Mouse (Mus musculus) limb, embryonic 14.5 days (tissue): ENCODE measurements around the gene Prkag1. TPM values are rescaled to one million over a fixed set of nuclear protein-coding genes. Genes with fewer than 3 reads are reported as not detected.

Source experiments
- ATAC-seq: fragments of 200-750 bp; cut with Nextera tagmentation; 2 replicates; pipeline ENCODE4 v1.8.0; 2017; ENCODE audit warnings: low read depth, moderate number of reproducible peaks, moderate TSS enrichment; ENCODE audit not compliant: low FRiP score
- DNase-seq: peaks from one replicate; pipeline ENCODE4 v3.0.0-alpha.2; 2015; ENCODE audit warnings: low spot score
- H3K27ac ChIP-seq: fragments of 300-500 bp; sonication (generic); replicated peaks from 2 replicates; pipeline ENCODE4 v1.5.1; 2014; ENCODE audit warnings: low read depth, mild to moderate bottlenecking, low read length, moderate library complexity, mixed read lengths
- H3K27me3 ChIP-seq: fragments of 300-500 bp; sonication (generic); 2 replicates; pipeline ENCODE4 v1.6.1; 2014; ENCODE audit warnings: low read length, mixed read lengths; ENCODE audit not compliant: control insufficient read depth, insufficient read depth
- H3K36me3 ChIP-seq: fragments of 300-500 bp; sonication (generic); 2 replicates; pipeline ENCODE4 v1.6.1; 2014; ENCODE audit warnings: mild to moderate bottlenecking, low read length, moderate library complexity, mixed read lengths; ENCODE audit not compliant: control insufficient read depth, insufficient read depth
- H3K4me1 ChIP-seq: fragments of 300-500 bp; sonication (generic); 2 replicates; pipeline ENCODE4 v1.6.1; 2014; ENCODE audit warnings: antibody characterized with exemption, low read length, mixed read lengths; ENCODE audit not compliant: control insufficient read depth, insufficient read depth
- H3K4me2 ChIP-seq: fragments of 300-500 bp; sonication (generic); replicated peaks from 2 replicates; pipeline ENCODE4 v1.6.1; 2014; ENCODE audit warnings: low read depth, mild to moderate bottlenecking, low read length, moderate library complexity; ENCODE audit not compliant: severe bottlenecking
- H3K4me3 ChIP-seq: fragments of 300-500 bp; sonication (generic); replicated peaks from 2 replicates; pipeline ENCODE4 v1.5.1; 2014; ENCODE audit warnings: low read length
- H3K9ac ChIP-seq: fragments of 300-500 bp; sonication (generic); 2 replicates; pipeline ENCODE4 v1.6.1; 2014; ENCODE audit warnings: mild to moderate bottlenecking, low read depth, low read length, moderate library complexity; ENCODE audit not compliant: severe bottlenecking
- H3K9me3 ChIP-seq: fragments of 300-500 bp; sonication (generic); 2 replicates; pipeline ENCODE4 v1.6.1; 2016; ENCODE audit warnings: low read length; ENCODE audit not compliant: control insufficient read depth
- POLR2A ChIP-seq: fragments of 200-500 bp; IDR thresholded peaks from 2 replicates; pipeline ENCODE4 v1.8.0; 2012; ENCODE audit warnings: inconsistent platforms, mild to moderate bottlenecking, moderate library complexity, borderline replicate concordance; ENCODE audit not compliant: insufficient read depth, insufficient read length; ENCODE audit errors: extremely low read depth
- WGBS: fragments of 180-500 bp; shearing (Covaris S2); extraction: QIAGEN DNeasy Blood & Tissue Kit; methylation state at CpG from one replicate; pipeline ENCODE4 v1.1.7; 2014; 5-methylcytosine and 5-hydroxymethylcytosine counted together
- polyA plus RNA-seq, 2 experiments: library from polyadenylated mRNA; depleted of rRNA in 1 of 2; stranded (reverse) in 1 of 2; unstranded in 1 of 2; fragments of >200 nt; fragmentation: Nextera tagmentation in 1 of 2; extraction: Ambion mirVana in 1 of 2; gene quantifications; 2 replicates each; pipeline versions ENCODE4 v1.2.1 to v1.2.3; 2012 to 2014

Gene Prkag1
- polyA plus RNA-seq, 2 experiments, result 82.3 to 93.7 TPM

GRCm38 (mm10) chr15:98772511-98773211, 58.7 kb downstream of the Prkag1 start:
- peak overlapping the region; percentile 42 for H3K4me2 ChIP-seq
- H3K27me3 ChIP-seq, result peaks cover 70% of the 10 kb centered on the region
- H3K4me1 ChIP-seq, result peaks cover 13% of the 10 kb centered on the region
- H3K9ac ChIP-seq, result peak overlapping the region; percentile 0; the same call in 1 of the 2 replicates
- H3K4me3 ChIP-seq, result peak overlapping the region; percentile 23
- no peak for TF ChIP-seq POLR2A
- WGBS, result 4% methylated on average over 36 of the region's 36 CpGs
- no peaks in the 10 kb centered on the region for H3K9me3 ChIP-seq
- H3K36me3 ChIP-seq, result no peaks in the 10 kb centered on the region
- no peak overlapping the region for H3K27ac ChIP-seq
- no peak for DNase-seq
- ATAC-seq, result no peak

- H3K27me3 ChIP-seq, result peaks cover 63% of the 10 kb centered on the region
- TF ChIP-seq POLR2A, result no peak
- peaks cover 13% of the 10 kb centered on the region for H3K4me1 ChIP-seq
- H3K4me2 ChIP-seq, result peak overlapping the region; percentile 42; the same call in 1 of the 2 replicates
- H3K4me3 ChIP-seq, result peak overlapping the region; percentile 23
- no peak for DNase-seq
- peak overlapping the region; percentile 0; the same call in 1 of the 2 replicates for H3K9ac ChIP-seq
- H3K36me3 ChIP-seq, result no peaks in the 10 kb centered on the region
- H3K27ac ChIP-seq, result no peak overlapping the region
- H3K9me3 ChIP-seq, result no peaks in the 10 kb centered on the region
- WGBS, result 13% methylated on average over 12 of the region's 12 CpGs
- ATAC-seq, result no peak
These were observed 59.4 kb downstream of the Prkag1 start for GRCm38 (mm10) chr15:98771813-98772425.

GRCm38 (mm10) chr15:98768259-98768658, 63.1 kb downstream of the Prkag1 start:
- Histone ChIP-seq H3K9ac (no peak overlapping the region), H3K36me3 (no peaks in the 10 kb centered on the region), H3K27ac (no peak overlapping the region), H3K27me3 (peaks cover 26% of the 10 kb centered on the region), H3K4me3 (no peak overlapping the region), H3K4me2 (no peak overlapping the region), H3K9me3 (no peaks in the 10 kb centered on the region), H3K4me1 (peaks cover 8% of the 10 kb centered on the region; the same call in 1 of the 2 replicates)
- no peak for DNase-seq
- peak; percentile 43; the same call in 1 of the 2 replicates for ATAC-seq
- no peak for TF ChIP-seq POLR2A
- WGBS, result 16% methylated on average over 5 of the region's 5 CpGs

GRCm38 (mm10) chr15:98765929-98766328, 65.4 kb downstream of the Prkag1 start:
- WGBS, result 65% methylated on average over 4 of the region's 4 CpGs
- no peak for ATAC-seq

More at GRCm38 (mm10) chr15:98765929-98766328, 65.4 kb downstream of the Prkag1 start:
- Histone ChIP-seq H3K36me3 (no peaks in the 10 kb centered on the region), H3K9me3 (no peaks in the 10 kb centered on the region), H3K27me3 (peaks cover 3% of the 10 kb centered on the region), H3K27ac (no peak overlapping the region), H3K4me3 (no peak overlapping the region), H3K4me2 (no peak overlapping the region), H3K4me1 (peaks cover 10% of the 10 kb centered on the region), H3K9ac (no peak overlapping the region)
- no peak for TF ChIP-seq POLR2A
- no peak for DNase-seq

Other genes with a start within 250 kb of the Prkag1 start
- 74.0 and 82.0 TPM in 2 replicates for gene Adcy6, start 221.4 kb downstream of the Prkag1 start, polyA plus RNA-seq (2012; rRNA removed)
- gene Adcy6, start 221.4 kb downstream of the Prkag1 start, polyA plus RNA-seq (2014; fragmentation: Nextera tagmentation; extraction: Ambion mirVana), result 14.3 and 16.2 TPM in 2 replicates
- 75.2 and 105 TPM in 2 replicates for gene Cacnb3, start 200.7 kb downstream of the Prkag1 start, polyA plus RNA-seq (2012; rRNA removed)
- 33.9 and 40.8 TPM in 2 replicates for gene Cacnb3, start 200.7 kb downstream of the Prkag1 start, polyA plus RNA-seq (2014; fragmentation: Nextera tagmentation; extraction: Ambion mirVana)
- gene Ddx23, start 168.6 kb downstream of the Prkag1 start, polyA plus RNA-seq (2012; rRNA removed), result 47.0 and 54.0 TPM in 2 replicates
- gene Ddx23, start 168.6 kb downstream of the Prkag1 start, polyA plus RNA-seq (2014; fragmentation: Nextera tagmentation; extraction: Ambion mirVana), result 22.6 and 26.5 TPM in 2 replicates
- gene Rnd1, start 154.1 kb downstream of the Prkag1 start, polyA plus RNA-seq (2012; rRNA removed), result 1.1 and 1.5 TPM in 2 replicates
- gene Rnd1, start 154.1 kb downstream of the Prkag1 start, polyA plus RNA-seq (2014; fragmentation: Nextera tagmentation; extraction: Ambion mirVana), result 0.35 and 0.45 TPM in 2 replicates
- 0.48 and 0.55 TPM in 2 replicates for gene Ccdc65, start 123.3 kb downstream of the Prkag1 start, polyA plus RNA-seq (2012; rRNA removed)
- gene Ccdc65, start 123.3 kb downstream of the Prkag1 start, polyA plus RNA-seq (2014; fragmentation: Nextera tagmentation; extraction: Ambion mirVana), result 0.40 and 0.87 TPM in 2 replicates
- 58.9 and 90.9 TPM in 2 replicates for gene Fkbp11, start 103.3 kb downstream of the Prkag1 start, polyA plus RNA-seq (2012; rRNA removed)
- gene Fkbp11, start 103.3 kb downstream of the Prkag1 start, polyA plus RNA-seq (2014; fragmentation: Nextera tagmentation; extraction: Ambion mirVana), result 74.4 and 82.7 TPM in 2 replicates
- 75.0 and 96.4 TPM in 2 replicates for gene Arf3, start 68.3 kb downstream of the Prkag1 start, polyA plus RNA-seq (2012; rRNA removed)
- gene Arf3, start 68.3 kb downstream of the Prkag1 start, polyA plus RNA-seq (2014; fragmentation: Nextera tagmentation; extraction: Ambion mirVana), result 37.4 and 39.6 TPM in 2 replicates
- 13.7 and 14.9 TPM in 2 replicates for gene Wnt10b, start 53.4 kb downstream of the Prkag1 start, polyA plus RNA-seq (2012; rRNA removed)
- 6.3 and 7.4 TPM in 2 replicates for gene Wnt10b, start 53.4 kb downstream of the Prkag1 start, polyA plus RNA-seq (2014; fragmentation: Nextera tagmentation; extraction: Ambion mirVana)
- gene Wnt1, start 41.7 kb downstream of the Prkag1 start, polyA plus RNA-seq (2012; rRNA removed), result not detected in 2 replicates
- 0.08 TPM in 1 of 2 replicates, not detected in the other for gene Wnt1, start 41.7 kb downstream of the Prkag1 start, polyA plus RNA-seq (2014; fragmentation: Nextera tagmentation; extraction: Ambion mirVana)
- 0.44 and 0.59 TPM in 2 replicates for gene Ddn, start 22.0 kb downstream of the Prkag1 start, polyA plus RNA-seq (2012; rRNA removed)
- gene Ddn, start 22.0 kb downstream of the Prkag1 start, polyA plus RNA-seq (2014; fragmentation: Nextera tagmentation; extraction: Ambion mirVana), result 0.14 TPM in 1 of 2 replicates, not detected in the other
- 27.1 and 27.3 TPM in 2 replicates for gene Kmt2d, start 39.7 kb upstream of the Prkag1 start, polyA plus RNA-seq (2012; rRNA removed)
- gene Kmt2d, start 39.7 kb upstream of the Prkag1 start, polyA plus RNA-seq (2014; fragmentation: Nextera tagmentation; extraction: Ambion mirVana), result 16.7 and 20.1 TPM in 2 replicates
- gene Rhebl1, start 63.0 kb upstream of the Prkag1 start, polyA plus RNA-seq (2012; rRNA removed), result 14.5 and 16.4 TPM in 2 replicates
- 12.0 and 13.8 TPM in 2 replicates for gene Rhebl1, start 63.0 kb upstream of the Prkag1 start, polyA plus RNA-seq (2014; fragmentation: Nextera tagmentation; extraction: Ambion mirVana)
- 1.4 and 2.0 TPM in 2 replicates for gene Dhh, start 67.0 kb upstream of the Prkag1 start, polyA plus RNA-seq (2012; rRNA removed)
- 0.72 and 1.1 TPM in 2 replicates for gene Dhh, start 67.0 kb upstream of the Prkag1 start, polyA plus RNA-seq (2014; fragmentation: Nextera tagmentation; extraction: Ambion mirVana)
- 66.8 and 145 TPM in 2 replicates for gene Lmbr1l, start 86.7 kb upstream of the Prkag1 start, polyA plus RNA-seq (2012; rRNA removed)
- 5.5 and 7.8 TPM in 2 replicates for gene Lmbr1l, start 86.7 kb upstream of the Prkag1 start, polyA plus RNA-seq (2014; fragmentation: Nextera tagmentation; extraction: Ambion mirVana)
- gene Tuba1b, start 103.0 kb upstream of the Prkag1 start, polyA plus RNA-seq (2012; rRNA removed), result 2,384 and 3,894 TPM in 2 replicates
- 1,587 and 1,605 TPM in 2 replicates for gene Tuba1b, start 103.0 kb upstream of the Prkag1 start, polyA plus RNA-seq (2014; fragmentation: Nextera tagmentation; extraction: Ambion mirVana)
- gene Gm49450, start 122.0 kb upstream of the Prkag1 start, polyA plus RNA-seq (2012; rRNA removed), result 15.1 and 159 TPM in 2 replicates
- gene Gm49450, start 122.0 kb upstream of the Prkag1 start, polyA plus RNA-seq (2014; fragmentation: Nextera tagmentation; extraction: Ambion mirVana), result not detected in 2 replicates
- gene Tuba1a, start 122.2 kb upstream of the Prkag1 start, polyA plus RNA-seq (2012; rRNA removed), result 1,030 and 1,250 TPM in 2 replicates
- 1,263 and 1,288 TPM in 2 replicates for gene Tuba1a, start 122.2 kb upstream of the Prkag1 start, polyA plus RNA-seq (2014; fragmentation: Nextera tagmentation; extraction: Ambion mirVana)
- gene Tuba1c, start 198.4 kb upstream of the Prkag1 start, polyA plus RNA-seq (2012; rRNA removed), result 192 and 293 TPM in 2 replicates
- 150 and 162 TPM in 2 replicates for gene Tuba1c, start 198.4 kb upstream of the Prkag1 start, polyA plus RNA-seq (2014; fragmentation: Nextera tagmentation; extraction: Ambion mirVana)
- gene Prph, start 223.7 kb upstream of the Prkag1 start, polyA plus RNA-seq (2012; rRNA removed), result 2.7 and 4.2 TPM in 2 replicates
- 1.3 and 1.7 TPM in 2 replicates for gene Prph, start 223.7 kb upstream of the Prkag1 start, polyA plus RNA-seq (2014; fragmentation: Nextera tagmentation; extraction: Ambion mirVana)
- gene Troap, start 243.1 kb upstream of the Prkag1 start, polyA plus RNA-seq (2012; rRNA removed), result 41.5 and 51.3 TPM in 2 replicates
- gene Troap, start 243.1 kb upstream of the Prkag1 start, polyA plus RNA-seq (2014; fragmentation: Nextera tagmentation; extraction: Ambion mirVana), result 20.3 and 22.1 TPM in 2 replicates